Mouse (Mus musculus) liver, adult 2 months (tissue): ENCODE results near the gene Gm10130.

Experiments
- CTCF ChIP-seq: fragments of 200-500 bp; IDR thresholded peaks from 2 replicates; pipeline ENCODE4 v1.5.1; 2011; ENCODE audit warnings: low read depth, low read length, control low read depth
- POLR2A ChIP-seq: fragments of 200-500 bp; IDR thresholded peaks from 2 replicates; pipeline ENCODE4 v1.6.1; 2011; ENCODE audit warnings: low read length, control low read depth; ENCODE audit not compliant: insufficient read depth; ENCODE audit errors: extremely low read depth

DNA sequence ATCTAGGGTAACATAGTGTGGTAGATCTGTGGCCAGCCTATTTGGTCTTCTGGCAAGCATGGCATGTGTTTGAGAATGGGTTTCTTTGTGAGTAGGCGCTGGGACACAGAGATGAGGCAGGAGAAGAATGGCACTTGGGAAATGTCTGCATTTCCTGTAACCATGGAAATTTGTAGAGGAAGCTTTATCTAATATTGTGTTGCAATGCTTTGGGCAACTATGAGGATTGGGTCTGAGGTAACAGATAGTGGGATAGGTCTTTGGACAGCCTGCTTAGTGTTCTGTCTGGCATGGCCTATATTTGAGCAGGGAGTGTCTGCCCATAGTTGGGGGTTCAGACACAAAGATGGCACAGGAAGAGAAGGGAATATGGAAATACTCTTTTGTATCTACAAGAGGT is 4.5 kb upstream of the Gm10130 start:
- TF ChIP-seq CTCF, result no peak
- no peak for TF ChIP-seq POLR2A
